Mouse (Mus musculus): Measurements from ENCODE around the gene Lrrc32. TPM values are rescaled to one million over a fixed set of nuclear protein-coding genes. Genes with fewer than 3 reads are reported as not detected.

The Lrrc32 gene
- total RNA-seq, 2 experiments from 2014 or later = 7.4 to 8.8 TPM

DNA sequence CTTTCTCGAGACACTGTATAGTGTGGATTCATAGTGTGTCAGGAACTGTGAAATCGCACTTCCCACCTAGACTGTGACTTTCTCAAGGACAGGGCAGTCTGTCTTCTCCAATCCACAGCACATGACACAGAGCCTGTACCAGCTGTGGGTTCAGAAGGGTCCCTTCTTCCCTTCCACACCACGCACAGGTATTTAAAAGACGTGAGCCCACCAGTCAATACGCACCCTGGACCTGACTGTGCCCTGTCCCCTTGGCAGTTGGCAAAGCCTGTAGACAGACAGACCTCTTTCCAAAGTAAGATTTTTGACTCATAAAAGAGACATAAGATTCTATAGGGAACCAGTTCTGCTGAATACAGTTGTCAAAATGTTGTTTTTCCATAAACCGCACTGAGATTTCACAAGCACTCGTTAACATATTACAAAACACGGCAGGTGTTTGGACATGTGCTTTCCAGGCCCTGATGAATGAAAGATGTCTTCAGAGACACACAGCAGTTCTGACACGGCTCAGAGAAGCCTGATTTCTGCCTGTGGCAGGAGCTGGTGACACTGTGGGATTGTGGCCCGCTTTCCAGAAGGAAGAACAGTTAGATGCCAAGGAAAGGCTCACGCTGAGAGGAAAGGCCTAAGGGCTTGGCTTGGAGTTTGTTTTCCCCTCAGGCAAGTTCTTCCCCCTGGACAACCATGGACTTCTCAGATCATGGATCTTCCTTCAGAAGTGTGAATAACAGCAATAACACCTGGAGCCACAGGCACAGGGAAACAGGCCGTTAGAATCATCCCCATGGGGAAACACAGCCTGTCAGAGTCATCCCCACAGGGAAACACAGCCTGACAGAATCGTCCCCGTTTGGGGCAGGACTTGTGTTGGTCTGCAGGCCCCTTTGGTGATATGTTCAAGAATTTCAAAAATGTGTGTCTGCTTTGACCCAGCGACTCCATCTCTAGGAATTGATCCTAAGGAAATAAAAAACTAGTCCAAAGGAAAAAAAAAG, 22.2 kb downstream of the Lrrc32 start:
- DNase-seq = no peak

DNA sequence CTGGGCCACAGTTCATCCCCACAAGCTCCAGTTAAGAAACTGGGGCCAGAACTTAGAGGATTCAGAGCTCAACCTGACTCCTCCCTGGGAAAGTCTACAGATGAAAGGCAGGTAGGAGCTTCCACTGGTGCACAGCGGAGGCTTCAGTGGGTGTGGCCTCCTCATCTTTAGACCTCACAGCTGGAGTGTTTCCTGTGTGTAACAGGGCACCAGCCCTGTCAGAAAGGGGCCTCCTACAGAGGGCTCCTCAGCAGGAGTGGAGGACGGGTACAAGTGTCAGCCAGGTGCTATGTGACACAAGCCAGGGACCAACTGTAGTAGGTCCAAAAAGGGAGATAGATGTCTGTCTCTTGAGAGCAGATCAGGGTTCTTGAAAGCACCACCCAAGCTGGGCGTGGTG, 24.2 kb downstream of the Lrrc32 start:
- DNase-seq = no peak

DNA sequence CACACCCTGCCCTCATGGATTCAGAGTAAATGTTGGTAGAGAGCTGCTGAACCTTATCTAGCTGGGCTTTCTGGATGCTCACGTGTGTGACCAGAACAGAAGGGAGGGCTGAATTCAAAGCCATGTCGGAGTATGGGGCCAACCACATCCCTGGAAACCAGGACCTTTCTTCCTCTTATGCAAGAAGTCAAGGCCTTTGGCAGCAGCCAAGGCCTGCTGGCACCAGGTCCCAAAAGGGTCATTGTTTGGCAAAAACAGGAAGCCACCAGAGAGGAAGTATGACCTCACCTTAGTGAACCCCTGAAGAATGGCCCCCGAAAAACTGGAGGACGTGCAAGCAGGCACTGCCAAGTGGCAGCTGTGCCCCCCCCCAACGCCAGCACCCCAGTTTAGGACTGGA, 33.5 kb downstream of the Lrrc32 start:
- DNase-seq = no peak

DNA sequence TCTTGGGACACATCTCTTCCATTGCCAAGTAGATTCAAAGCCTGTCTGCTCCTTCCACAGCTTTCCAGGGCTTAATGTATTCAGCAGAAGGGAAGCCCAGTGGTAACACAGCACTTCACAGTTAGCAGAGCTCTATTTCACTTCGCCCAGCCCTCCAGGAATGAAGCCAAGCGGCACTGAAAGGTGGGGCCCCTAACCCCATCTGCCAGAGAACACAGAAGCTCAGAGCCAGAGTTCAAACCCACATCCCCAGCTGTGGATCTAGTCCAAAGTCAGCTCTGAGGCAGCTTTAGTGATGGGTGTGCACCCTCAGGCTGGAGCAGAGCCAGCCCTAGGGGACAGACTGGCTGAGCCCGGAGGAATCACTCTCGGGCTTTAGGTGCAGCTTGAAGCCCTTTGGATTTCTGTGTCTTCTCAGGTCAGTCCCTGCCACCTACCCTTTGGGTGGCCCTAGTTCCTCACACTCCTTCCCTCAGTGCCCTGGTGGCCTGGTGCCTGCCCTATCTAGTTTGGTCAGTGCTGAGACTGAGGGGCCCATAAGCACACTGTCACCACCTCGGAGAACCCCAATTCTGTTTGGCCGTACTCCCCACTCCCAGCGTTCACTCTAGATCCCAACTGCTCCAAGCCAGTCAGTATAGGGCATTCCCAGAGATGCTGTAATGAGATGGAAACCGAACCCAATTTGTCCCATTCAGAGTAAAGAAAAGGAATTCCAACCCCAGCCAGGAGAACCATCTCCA, 34.2 kb downstream of the Lrrc32 start:
- DNase-seq = peak; percentile 35

DNA sequence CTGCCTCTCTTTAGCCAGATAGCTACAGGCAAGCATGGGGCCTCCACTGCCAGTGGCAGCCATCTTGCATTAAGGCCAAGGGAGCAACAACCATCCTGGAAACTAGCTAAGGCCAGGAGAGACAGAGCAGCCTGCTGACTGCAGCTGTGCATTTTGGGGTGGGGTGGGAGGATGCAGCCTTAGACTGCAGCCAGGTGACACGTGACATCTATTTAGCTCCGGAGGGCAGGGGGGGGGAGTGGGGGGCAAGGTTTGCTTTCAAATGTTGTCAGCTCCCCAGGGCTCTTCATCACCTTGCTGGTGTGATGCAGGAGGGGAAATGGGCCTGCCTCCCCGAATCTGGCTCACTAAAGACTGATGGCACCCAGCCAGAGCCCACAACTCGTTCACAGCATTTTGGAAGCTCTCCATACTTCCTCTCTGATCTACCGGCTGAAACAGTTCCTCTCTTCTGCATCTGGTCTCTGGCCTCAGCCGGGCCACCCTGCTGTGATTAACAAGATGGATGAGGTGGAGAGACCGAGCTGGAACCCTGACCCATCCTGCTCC, 34.8 kb downstream of the Lrrc32 start:
- DNase-seq = peak; percentile 55

DNA sequence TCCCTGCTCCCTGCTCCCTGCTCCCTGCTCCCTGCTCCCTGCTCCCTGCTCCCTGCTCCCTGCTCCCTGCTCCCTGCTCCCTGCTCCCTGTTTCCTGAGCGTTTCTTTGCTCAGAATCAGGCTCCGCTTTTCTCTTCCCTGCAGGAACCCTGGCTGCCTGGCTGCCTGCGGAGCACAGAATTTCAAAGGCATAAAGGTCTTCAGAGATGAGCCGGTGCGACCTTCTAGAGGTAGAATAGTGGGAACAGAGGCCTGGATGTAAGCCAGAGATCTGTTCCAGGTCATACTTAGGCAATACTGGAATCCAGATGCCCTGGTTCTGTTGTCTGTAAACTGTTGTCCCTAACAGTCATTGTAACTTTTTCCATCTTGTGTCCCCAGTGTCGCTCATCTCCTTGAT, 35.3 kb downstream of the Lrrc32 start:
- no peak for DNase-seq

DNA sequence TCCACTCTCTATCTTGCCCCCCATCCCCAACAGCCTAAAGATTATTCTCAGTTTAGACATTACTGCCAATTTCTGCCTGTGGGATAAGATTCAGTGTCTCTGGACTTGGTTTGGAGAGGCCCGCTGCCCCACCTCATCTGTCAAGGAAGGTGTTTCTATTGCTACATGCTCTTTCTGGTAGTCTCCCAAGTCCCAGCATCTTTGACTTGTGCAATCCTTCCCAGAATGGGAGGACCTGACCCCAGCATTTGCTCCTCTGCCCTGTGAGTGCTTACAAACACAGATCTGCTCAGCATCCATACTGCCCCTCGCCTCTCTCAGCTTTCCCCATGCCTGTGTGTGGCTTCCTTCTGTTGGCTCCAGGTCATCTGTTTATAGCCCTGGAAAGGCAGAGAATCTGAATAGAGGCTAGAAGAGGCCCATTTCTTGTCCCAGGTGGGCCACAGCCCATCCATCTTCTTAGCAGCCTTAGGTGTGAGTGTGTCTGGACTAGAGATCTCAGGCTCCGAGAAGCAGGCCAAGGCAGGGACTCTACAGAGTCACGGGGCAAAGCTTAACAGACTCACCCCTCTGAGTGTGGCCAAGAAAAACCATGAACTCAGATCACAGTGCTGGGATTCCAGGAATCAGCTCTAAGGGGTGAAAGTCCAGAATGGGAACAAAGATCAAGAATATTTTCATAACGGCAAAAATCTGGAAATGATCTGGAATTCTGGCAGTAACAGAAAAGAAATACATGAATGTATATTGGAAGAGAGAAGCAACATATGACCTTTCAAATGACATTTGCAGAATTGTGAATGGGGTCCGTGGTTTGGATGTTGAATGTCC, 36.0 kb downstream of the Lrrc32 start:
- DNase-seq = no peak

DNA sequence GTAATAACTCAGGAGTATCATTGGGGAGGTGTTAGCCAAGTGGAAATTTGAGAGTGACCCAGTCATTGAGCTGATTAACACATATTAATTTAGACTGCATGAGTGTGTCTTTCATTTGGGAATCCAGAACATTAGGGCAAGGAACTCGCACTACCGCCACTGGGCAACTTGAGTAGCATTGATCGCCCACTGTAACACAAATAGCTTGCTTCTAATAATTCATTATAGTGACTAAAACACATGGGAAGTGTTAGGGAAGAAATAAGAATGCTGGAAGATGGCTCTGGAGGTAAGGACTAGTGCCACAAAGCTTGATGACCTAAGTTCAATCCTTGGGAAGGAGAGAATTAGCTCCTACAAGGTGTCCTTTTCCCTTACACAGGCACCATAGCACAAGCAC, 38.0 kb downstream of the Lrrc32 start:
- DNase-seq = no peak

DNA sequence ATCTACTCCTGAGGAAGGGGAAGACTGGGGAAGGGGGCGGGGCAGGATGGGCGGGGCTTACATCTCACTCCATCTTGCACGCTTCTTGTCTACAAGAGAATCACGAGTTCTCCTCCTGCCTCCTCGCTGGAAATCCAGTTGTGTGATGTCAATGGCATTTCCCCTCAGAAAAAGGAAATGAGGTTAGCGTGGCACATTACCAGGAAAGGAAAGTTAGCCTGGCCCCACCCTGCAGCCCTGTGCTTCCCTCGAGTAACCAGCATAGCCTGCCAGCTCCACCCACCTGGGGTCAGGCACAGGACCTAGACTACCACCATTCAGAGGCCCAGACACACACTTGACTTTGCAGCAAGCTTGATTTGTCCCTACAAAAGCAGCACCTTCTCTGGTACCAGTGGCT, 42.5 kb downstream of the Lrrc32 start:
- no peak for DNase-seq

DNA sequence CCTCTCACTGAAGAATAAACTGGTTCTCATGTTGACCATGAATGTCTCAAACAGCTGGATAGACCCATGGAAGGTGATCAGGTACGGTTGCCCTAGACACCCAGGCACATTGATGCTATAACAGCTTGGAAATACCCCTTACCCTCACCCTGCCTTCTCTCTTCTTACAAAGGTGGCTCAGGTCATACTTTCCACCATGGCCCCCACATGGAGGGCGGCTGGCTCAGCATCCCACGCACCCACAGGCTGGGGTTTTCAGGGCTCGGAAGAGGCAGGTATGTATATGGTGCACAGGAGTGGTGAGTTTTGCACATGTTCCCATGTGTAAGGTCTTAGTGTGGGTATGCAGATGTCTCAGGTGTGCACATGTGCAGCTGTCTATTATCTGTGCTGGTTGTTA, 43.9 kb downstream of the Lrrc32 start:
- no peak for DNase-seq

DNA sequence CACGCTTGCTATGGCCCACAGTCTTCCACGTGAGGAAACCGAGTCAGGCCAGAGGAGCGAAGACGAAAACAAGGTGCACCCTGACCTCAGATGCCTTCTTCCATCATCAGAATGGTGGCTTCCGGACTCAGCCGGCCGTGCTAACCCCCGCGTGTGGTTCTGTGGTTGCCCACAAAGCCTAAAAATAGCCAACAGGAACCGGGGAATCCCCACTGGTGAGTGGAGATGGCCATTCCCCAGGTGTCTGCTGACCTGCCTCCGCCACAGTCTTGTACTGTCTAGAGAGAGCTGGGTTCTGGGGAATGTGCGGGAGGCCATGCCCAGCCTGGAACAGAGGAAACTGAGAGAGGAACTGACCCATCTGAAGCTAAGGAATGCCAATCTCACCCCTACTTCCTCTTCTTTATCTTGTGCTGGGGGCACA, 45.4 kb downstream of the Lrrc32 start:
- no peak for DNase-seq

DNA sequence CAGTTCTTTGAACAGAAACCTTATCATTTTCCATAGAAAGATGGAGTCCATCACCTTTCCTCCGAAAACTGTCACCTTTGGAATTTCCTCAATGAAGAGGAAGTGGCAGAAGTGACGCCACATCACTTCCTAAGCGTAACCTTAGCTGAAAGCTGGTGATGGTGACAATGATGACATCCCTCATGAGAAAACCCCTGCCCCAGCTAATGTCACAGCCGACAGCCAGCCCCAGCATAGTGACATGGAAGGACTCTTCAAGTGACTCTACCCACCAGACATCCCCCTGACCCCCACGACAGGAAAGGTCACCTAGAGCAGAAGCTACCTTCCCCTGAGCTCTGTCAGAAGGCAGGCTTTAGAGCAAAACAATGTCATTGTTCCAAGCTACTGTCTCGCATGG, 46.1 kb downstream of the Lrrc32 start:
- DNase-seq = no peak

DNA sequence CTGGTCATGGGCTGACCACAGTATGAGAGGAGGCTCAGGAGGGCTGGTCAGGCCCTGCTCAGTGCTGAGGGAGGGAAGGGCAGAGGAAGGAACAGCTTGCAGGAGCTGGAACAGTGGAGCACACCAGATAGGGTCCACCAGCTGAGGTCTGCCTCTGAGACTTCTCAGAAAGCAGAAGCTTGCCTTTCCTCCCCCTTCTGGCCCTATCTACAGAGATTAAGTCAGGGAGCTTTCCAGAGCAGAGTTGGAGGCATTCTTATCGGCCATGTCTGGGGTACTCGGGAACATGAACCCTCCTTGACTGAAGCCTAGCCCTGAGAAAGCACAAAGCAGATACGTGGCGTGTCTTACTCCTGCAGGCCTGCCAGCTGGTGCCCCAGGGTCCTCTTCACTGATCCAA, 46.8 kb downstream of the Lrrc32 start:
- no peak for DNase-seq

DNA sequence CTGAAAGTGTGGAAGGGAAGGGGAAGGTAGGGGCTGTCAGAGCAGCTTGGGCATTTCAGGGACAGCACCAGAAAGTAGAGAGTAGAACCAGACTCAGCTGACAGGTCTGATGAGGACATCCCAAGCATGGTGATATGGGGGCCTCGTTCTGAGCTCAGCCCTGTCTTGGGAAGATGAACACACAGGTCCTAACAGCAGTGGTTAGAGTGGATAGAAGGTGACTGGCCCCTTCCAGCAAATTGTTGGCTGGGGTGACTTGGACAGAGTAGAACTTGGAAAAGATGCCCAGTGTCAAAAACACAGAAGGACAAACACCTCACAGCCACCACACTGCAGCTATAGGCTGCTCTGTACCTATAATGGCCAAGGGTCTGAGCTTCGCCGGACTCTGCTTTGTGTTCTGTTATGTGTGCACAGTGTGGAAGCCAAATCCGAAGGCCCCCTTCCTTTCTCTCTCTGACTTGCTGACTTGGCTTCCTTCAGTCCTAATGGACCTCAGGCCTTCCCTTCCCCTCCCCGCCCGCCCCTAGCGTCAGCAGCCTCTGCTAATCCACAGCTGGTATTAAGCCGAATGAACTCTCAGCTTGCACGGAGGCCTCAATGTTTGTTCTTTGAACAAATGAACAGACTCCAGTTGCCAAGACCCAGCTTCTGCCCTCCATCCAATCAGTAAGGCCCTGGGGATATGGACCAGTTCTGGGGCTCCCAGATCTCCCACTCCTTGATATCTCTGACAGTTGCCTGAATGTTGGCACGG, 48.3 kb downstream of the Lrrc32 start:
- DNase-seq = no peak

DNA sequence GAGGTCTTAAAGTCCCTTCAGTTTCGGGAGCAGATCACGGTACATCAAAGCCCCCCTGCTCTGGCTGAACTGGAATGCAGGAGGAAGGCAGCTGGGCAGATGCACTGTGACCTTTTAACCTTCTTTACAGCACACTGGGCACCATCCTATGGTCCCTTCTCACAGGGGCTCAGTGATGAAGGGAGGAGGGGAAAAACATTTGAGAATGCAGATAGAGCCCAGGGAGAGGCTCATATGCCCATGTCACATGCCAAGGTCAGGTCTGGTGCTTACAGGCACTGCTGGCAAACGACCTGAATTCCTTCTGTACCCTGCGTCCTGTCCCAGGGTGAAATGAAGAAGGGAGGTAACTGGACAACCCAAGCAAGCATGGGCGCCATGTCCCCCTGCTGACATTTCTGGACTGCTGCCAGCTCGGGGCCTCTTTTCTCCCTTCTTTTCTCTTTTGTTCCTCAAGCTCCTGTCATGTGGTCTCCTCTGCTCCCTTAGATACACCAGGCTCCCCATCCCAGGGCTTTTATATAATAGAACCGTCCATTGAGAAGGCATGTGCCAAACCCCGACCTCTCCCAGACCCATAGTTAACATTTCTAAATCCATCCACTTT, 49.0 kb downstream of the Lrrc32 start:
- no peak for DNase-seq

DNA sequence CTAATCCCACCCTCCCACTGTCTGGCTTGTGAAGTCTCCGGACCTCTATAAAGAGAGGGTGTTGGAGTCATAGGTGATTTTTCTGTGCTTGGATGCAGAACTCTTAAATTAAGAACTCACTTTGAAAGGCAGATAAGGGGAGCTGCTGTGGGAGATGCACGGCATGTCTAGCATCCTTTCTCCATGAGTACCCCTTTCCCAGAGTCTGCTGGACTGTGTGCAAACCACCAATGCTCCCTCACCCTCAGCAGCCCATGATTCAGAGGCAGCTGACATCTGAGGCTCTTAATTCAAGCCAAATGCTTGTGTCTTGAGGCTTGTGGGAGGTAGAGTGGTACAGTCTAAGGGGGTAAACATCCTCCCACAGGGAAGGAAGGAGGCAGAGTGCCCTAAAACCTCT, 51.8 kb downstream of the Lrrc32 start:
- no peak for DNase-seq

DNA sequence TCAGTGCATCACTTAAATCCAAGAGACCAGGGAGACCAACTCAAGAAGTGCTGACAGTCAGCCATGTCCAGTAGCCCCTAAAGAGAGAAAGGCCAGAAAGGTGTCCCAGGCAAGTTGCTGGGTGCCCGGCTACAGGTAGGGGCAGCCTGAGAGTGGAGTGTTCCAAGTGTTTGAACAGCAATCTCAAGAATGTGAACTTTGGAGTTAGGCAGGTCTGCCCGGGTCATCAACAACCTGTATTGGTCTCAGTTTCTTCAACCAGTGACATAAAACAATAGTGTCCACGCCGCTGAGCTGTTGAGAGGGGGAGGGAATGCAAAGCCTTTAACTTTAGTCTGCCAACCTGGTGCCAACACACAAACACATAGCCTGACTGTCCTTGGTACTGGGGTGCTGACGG, 52.5 kb downstream of the Lrrc32 start:
- no peak for DNase-seq

DNA sequence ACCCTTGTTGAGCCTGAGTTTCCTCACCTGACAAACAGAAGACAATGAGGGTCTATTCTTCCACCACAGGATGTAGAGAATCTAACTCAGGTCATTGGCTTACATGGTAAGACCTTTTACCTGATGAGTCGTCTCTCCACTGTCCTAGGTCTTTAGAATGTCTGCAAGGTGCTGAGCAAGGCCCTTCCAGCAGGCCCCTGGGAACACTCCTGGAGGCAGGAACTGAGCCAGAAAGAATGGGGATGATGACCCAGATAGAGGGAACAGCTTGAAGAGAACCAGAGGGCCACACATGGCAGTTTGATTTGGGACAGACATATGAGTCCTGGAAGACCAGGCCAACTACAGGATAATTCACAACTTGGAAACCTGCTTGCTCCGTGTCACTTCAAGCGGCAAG, 53.2 kb downstream of the Lrrc32 start:
- DNase-seq = no peak

DNA sequence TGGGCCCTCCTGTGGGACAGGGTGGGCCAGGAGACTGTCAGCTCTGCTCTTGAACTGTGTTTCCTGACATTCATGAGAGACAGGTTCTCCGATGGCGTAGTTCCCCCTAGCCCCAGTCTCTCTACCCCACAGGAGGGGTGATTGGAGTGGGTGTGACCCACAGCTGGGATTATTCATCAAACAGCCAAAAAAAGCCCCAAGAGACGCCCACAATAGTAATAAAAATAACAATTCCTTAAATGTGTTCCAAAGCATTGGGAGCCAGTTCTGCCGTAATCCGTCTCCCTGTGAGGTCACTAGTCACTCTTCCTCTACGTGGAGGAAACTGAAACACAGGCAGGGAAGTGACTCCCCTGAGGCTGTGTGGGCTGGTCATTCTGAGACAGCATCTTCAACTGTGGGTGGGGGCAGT, 53.7 kb downstream of the Lrrc32 start:
- no peak for DNase-seq

DNA sequence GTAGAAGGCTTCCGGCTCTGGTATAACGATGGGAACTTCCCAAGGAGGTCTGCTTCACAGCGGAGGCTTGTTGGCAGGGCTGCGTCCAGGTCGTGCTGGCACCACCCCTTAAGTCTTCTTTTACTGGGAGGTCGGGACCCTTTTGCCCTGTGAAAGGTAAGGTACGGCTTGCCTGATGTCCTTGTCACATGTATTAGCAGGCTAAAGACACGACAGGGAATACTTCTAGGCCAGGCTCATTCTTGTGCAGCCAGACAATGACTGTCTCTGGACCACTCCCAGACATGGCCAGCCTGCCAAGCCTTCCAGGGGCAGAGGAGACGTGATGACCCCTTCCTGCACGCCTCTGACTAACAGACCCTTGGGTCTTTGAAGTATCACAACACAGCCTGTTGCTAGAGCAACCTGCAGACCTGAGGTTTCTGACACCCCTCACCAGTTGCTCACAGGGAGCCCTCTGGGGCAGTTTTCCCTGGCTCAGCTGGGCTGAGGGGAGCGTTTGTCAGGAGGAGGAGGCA, 54.8 kb downstream of the Lrrc32 start:
- DNase-seq = no peak

DNA sequence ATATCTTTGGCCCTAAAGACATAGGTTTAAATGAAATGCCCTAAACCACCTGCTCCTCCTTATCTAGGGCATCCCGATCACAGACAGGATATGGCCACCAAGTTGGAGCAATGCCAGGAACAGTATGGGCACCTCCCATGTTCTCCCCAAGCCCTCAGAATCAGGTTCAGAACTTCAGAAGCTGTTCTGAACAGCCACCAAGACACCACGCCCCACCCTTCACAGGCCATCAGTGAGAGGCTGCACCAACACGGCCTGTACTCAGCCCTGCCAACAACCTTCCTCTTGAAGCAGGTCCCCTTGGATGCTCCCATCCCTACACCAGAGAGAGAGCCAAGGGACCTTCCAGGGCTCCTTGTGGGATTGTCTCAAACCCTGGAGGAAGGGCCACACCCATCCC, 55.5 kb downstream of the Lrrc32 start:
- DNase-seq = no peak

All from gastrocnemius, postnatal 10 days (tissue).